Mouse (Mus musculus) thymus, postnatal 0 days (tissue): ENCODE data around the gene Taok1. TPM values are rescaled to one million over a fixed set of nuclear protein-coding genes. Genes with fewer than 3 reads are reported as not detected.
"Not testable (repeated sequence)": the region's sequence is repeated elsewhere in the genome, so short reads cannot be mapped to it uniquely, and the experiment has no call there.

Experiments used
- DNase-seq: peaks from one replicate; pipeline ENCODE4 v3.0.0-alpha.2; 2015; ENCODE audit warnings: low spot score
- polyA plus RNA-seq: library from polyadenylated mRNA; unstranded; fragments of >200 nt; fragmentation: Nextera tagmentation; extraction: Ambion mirVana; gene quantifications from 2 replicates; pipeline ENCODE4 v1.2.1, GENCODE M21; 2015

The Taok1 gene
- polyA plus RNA-seq, 1 experiment from 2014 or later = 16.7 TPM

GRCm38 (mm10) chr11:77590801-77591200 lies 16.8 kb downstream of the Taok1 start:
- no peak for DNase-seq

DNA sequence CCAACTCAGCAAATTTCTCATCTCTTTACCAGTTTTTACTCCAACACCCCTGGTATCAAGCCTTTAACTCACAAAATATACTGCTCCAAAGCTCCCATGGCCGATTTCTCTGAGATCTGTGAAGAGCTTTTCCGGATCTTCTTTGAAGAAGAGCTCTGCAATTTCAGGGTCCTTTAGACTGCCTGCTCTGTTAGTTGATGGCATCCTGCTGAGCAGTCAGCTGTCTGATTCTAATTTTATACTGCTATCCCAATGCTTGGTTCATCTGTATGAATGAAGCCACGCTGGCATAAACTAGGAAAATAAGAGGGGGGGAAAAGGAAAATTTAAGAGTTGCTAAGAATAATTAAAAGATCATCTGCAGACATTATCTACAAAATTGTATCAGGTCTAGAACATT lies 22.4 kb downstream of the Taok1 start:
- no peak for DNase-seq

DNA sequence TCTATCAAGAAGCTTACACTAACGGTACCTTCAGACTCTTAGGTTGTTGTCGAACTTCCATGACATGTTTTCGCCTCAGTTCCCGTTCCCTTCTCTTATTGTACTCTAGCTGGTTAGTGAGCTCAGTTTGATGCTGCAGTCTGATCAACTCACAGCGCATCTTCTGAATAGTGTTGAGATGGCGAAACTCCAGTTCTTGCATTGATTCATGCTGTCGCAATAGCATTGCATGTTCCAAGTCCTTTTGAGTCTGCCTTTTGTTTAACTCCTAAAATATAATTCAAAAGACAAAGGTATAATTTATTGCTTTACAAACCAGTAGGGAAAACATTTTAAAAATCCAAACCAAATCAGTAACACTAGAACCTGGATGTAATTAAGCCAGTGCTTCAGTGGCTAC lies 62.4 kb downstream of the Taok1 start:
- no peak for DNase-seq

GRCm38 (mm10) chr11:77532202-77532846 lies 75.3 kb downstream of the Taok1 start:
- no peak for DNase-seq

- no peak for DNase-seq
Observed at GRCm38 (mm10) chr11:77530862-77531261, 76.8 kb downstream of the Taok1 start.

DNA sequence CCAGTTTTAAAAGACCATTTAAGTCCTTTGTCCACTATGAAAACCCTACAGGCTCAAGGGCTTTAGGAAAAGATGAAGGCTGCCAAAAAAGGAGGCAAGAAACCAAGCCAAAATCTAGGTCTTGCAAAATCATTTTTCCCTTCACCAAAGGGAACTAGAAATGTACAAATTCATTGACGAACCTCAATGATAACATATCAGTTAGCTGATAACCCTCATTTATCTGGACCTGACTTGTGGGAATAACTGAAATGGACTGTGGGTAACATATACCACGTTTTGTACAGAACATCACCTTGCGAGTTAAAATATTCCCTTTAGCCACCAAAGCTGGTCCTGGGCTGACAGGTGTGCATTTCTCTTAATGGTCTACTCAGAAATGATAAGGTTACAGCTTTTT lies 78.0 kb downstream of the Taok1 start:
- DNase-seq = no peak

DNA sequence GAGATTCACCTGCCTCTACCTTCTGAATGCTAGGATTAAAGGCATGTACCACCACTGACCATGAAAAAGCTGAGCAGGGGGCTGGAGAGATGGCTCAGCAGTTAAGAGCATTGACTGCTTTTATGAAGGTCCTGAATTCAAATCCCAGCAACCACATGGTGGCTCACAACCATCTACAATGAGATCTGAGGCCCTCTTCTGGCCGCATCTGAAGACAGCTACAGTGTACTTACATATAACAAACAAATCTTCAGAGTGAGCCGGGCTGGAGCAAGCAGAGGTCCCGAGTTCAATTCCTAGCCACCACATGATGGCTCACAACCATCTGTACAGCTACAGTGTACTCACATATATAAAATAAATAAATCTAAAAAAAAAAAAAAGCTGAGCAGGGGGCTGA lies 79.2 kb downstream of the Taok1 start:
- not testable (repeated sequence) for DNase-seq

DNA sequence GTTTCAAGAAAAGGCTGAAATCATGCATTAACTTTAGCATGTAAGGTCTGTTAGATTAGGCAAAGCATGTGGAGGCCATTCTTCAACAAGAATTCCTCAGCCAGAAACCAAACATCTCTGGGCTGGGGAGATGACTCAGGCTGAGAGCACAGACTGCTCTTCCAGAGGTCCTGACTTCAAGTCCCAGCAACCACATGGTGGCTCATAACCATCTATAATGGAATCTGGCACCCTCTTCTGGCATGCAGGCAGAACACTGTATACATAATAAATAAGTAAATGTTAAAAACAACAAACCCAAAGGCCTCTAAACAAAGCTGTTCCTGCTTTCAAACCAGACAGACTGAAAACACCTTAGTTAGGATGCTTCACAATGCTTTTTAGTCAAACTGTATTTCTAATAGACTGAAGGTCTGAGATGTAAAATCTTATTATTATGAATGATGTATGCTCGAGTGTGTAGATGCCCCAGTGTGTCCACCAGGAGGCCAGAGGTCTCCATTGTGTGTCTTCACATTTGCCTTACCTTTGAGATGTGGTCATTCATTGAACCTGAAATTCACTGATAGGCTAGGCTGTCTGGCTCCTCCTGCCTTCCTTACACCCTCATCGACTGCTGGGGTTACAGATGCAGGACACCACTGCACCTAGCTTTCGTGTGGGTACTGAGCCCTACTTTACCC lies 81.7 kb downstream of the Taok1 start:
- DNase-seq = no peak

DNA sequence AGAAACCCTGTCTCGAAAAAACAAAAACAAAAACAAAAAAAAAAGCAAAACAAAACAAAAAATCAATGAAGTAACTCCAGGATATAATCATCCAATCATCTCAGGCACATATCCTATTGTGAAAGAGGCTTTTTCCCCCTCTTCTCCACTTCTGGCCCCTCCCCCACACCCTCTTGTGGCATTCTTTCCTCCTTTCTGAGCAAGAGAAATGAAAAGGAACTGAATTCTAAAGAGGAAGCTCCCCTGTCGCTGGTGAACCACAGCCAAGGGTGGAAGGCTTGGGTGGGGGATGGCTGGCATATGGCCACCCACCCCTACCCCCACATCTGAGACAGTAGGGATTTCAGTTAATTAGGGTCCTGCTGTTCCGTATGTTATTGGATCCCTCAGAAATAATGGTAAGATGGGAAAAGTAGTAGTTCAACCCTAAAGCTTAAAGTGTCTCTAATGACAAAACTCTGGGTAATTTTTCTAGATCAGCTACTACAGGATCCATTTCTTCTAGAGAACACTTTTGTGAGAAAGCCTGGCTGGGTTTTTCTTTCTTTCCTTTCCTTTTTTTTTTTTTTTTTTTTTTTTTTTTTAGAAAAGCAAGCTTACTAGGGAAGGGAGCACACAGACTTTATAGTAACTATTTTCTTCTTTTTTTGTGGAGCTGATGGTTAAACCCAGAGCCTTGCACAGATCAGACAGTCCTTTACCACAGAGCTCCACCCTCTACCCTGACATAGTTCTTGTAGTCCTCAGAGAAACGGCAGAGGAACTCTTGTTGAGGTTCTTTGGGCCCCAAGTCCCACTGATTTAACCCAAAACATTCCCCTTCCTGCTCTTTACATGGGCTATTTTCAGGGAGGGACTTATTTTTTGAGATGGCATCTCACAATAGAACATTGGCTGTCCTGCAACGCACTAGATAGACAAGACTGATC lies 86.8 kb downstream of the Taok1 start:
- peak; percentile 53 for DNase-seq

DNA sequence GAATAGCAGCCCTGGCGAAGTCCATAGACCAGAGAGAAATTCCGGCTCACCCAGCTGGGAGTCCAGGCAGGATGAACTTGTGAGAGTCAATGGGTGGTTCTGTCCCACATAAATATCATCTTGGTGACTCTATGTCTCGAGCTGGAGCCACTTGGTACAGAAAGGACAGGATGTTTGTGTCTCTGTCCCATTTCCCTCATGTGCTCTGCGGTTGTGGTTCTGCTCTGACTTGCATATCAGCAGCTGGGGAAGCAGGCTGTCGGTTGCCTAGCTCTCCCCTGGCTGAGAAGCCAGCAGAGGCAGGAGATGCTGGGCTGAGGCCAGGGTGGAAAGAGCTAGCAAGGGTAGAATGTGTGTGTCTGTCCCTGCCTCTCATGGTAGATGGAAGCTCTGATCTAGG lies 88.6 kb downstream of the Taok1 start, which contains the start of gene Gm10392:
Gm10392 (minus strand) TSS at position 156 of the 400 bp plus-strand sequence.
- peak; percentile 92 for DNase-seq

DNA sequence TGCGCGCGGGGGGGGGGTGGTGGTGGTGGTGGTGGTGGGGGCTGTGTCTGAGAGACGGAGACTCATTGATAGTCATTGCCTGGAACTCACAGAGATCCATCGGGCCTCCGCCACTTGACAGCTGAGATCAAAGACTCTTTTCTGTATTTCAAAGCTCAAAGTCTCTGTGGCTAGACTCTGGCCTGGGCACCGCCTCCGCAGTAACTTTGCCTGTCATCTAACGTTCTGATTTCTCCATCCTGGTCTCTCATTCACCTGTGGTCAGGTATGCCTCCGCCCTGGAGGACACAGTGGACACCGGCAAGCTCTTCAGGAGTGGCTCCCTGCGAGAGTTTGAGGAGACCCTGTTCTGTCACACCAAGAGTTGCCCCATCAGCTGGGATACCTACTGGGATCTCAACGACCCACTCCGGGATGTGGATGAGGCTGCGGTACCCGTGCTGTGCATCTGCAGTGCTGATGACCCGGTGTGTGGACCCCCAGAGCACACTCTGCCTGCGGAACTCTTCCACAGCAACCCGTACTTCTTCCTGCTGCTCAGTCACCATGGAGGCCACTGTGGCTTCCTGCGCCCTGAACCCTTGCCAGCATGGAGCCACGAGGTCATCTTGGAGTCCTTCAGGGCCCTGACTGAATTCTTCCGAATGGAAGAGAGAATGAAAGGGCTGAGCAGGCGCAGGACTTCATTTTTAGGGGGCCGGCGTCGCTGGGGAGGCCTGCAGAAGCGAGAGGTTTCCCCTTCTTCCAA lies 89.4 kb downstream of the Taok1 start:
- DNase-seq = peak; percentile 47

DNA sequence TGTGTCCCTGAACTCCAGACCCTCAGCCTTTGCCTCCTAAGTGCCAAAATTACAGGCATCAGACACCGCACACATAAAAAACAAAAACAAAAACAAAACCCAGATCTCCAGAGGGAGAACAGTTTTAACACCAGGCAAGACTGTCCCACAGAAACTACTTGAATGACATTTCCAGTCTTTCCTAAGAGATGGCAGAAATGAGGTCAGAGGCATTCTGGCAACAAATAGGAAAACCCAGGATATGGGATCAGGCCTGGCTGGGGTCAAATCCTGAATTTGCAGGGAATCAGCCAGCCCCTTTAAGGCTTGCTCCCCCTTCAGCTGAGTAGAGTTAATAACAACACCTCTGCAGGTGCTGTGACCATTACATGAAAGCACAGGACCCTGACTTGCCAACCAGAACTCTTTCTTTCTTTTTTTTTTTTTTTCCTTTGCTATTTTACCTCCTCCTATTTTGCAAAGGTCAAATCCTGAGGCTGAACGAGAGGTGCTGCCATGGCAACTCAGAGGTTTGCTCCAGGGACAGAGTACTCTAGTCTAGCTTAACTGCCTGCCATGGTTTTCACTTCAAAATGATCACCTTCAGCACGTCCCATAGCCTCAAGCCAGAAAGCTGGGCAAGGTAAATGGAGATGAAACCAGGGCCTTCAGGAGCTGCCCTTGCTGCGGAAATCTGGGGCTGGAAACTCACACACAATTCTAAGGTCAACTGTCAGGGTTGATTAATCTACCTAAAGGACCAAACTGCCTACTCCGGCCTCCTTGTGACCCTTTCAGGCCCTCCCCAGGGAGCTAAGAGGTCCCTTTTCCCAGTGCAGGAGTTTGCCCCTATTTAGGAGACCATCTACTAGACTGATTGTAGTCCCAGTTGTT lies 90.8 kb downstream of the Taok1 start:
- DNase-seq = no peak

GRCm38 (mm10) chr11:77515637-77516552 lies 91.7 kb downstream of the Taok1 start, which contains the start of gene Trp53i13:
Trp53i13 (minus strand) TSS chr11:77515980.
- DNase-seq = peak; percentile 57

DNA sequence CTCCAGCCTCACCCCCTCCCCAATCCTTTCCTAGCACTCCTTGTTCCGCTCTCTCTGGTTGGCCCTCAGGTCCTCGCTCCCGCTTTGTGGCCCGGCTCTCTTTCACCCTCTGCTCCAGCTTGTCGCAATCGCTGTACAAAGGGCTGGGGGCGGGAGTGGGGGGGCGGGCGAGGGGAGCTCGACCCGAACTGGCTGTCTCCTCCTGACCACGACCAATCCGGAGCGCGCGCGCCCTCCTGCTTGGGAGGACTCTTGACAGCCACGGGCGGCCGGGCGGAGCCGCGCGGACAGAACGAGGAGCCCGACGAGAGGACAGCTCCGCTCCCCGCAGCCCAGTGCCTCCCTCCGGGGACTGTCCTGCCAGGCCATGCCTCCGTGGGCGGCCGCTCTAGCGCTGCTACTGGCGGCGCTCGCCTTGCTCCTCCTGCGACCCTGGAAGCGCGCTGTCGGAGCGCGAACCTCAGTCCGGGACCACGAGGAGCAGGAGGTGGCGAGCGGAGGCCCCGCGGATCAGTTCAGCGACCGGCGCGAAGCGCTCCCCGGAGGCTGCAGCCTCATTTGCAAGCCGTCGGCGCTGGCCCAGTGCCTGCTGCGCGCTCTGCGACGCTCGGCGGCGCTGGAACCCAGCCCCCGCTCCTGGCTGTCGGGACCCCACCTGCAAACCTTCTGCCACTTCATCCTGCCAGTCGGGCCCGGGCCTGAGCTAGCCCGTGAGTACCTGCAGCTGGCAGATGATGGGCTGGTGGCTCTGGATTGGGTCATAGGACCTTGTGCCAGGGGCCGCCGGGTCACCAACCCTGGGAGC lies 92.6 kb downstream of the Taok1 start, which contains the start of gene Abhd15:
Abhd15 (plus strand) TSS at position 290 of the 805 bp plus-strand sequence.
- DNase-seq = peak; percentile 77

DNA sequence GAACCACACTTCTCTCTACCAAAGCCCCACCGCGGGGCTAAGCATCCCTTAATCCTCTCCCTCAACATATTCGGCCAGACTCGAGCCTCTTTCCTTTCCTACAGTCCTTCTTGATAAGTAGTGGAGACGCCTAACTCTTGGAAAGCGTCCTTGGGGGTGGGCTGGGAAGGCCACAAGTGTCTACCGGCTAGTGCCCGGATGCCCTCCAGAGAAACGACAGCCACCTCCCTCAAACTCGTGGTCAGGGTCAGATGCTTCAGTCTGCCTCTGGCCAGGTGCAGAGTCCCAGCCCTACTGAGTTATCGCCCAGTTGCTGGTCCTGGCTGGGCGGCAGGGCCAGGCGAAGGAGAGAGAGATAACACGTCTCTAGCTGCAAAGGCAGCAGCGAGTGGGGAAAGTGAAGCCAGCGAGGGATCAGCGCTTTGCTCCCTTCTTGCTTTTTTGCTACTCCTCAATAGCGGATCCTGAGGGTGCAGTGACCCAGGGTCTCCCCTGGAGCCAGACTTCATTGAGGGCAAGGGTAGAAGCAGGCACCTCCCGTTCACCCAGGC lies 93.3 kb downstream of the Taok1 start:
- DNase-seq = peak; percentile 35

- no peak for DNase-seq
Observed at GRCm38 (mm10) chr11:77513811-77514170, 93.8 kb downstream of the Taok1 start.

- peak; percentile 92 for DNase-seq
Observed at GRCm38 (mm10) chr11:77512891-77513810, 94.5 kb downstream of the Taok1 start.
